Mouse (Mus musculus) yolk sac, embryonic 10.5 days (tissue): ENCODE results near the gene Ttyh3.

ENCODE experiments used
- DNase-seq: peaks from one replicate; pipeline ENCODE4 v3.0.0-alpha.2; 2017; ENCODE audit warnings: low spot score

Gene Ttyh3

GRCm38 (mm10) chr5:140652587-140652986 is 3.8 kb upstream of the Ttyh3 start:
- DNase-seq = no peak

DNA sequence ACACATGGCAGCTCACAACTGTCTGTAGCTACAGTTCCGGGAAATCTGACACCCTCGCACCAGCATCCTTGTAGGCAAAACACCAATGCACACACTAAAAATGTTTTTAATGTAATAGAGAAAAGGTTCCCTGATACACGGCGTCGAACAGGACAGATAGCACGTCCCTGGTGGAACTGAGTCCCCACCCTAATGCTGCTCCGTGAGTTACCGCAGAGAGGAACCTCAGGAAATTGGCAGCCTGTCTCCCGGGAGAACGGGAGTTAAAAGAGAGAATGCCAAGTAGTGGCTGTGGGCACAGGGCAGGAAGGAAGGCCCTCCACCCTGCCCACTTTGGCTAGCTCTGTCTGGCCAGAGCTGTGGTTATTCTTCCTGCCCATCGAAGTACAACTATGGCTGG is 2.4 kb upstream of the Ttyh3 start:
- DNase-seq = no peak

- no peak for DNase-seq
Observed at GRCm38 (mm10) chr5:140649881-140650414, 1.1 kb upstream of the Ttyh3 start.

GRCm38 (mm10) chr5:140649101-140649667 is 353 bp upstream of the Ttyh3 start:
- DNase-seq = peak; percentile 99

GRCm38 (mm10) chr5:140647821-140648518 is 861 bp downstream of the Ttyh3 start:
- peak; percentile 19 for DNase-seq

GRCm38 (mm10) chr5:140647031-140647760 is 1.6 kb downstream of the Ttyh3 start:
- no peak for DNase-seq

- no peak for DNase-seq
Observed at GRCm38 (mm10) chr5:140646171-140646570, 2.7 kb downstream of the Ttyh3 start.

- no peak for DNase-seq
Observed at GRCm38 (mm10) chr5:140645454-140645853, 3.4 kb downstream of the Ttyh3 start.

DNA sequence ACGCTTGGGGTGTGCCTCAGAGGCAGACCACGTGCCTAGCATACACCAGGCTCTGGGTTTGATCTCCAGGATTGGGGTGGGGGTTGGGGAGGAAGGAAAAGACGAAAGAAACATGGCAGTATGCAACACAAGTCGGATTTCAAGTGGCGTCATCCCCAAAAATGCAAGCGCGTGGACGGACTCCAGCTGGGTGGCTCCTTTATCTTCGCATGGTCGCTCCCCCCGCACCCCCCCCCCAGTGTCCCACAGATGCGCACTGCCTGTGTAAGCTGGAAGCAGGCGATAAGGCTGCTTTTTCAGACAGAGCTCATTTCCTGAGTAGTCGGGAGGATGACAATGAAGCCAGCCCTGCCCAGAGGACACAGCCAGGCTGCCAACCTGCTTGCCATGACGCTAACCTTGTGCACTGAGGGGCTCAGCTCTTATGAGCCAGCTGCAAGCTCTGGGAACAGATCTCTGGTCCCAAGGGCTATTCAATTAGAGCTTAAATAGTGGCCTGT is 4.1 kb downstream of the Ttyh3 start:
- peak; percentile 37 for DNase-seq

DNA sequence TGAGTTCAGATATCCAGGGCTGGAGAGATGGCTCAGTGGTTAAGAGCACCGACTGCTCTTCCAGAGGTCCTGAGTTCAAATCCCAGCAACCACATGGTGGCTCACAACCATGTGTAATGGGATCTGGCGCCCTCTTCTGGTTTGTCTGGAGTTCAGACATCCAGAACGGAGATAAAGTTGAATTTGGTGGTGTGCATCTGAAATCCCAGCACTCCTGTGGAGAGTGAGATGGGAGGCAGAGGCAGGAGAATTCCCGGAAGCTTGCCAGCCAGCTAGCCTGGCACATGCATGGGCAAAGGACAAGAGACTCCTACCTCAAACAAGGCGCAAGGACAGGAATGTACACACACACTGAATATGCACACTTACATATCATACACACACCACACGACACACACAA is 4.6 kb downstream of the Ttyh3 start:
- no peak for DNase-seq

DNA sequence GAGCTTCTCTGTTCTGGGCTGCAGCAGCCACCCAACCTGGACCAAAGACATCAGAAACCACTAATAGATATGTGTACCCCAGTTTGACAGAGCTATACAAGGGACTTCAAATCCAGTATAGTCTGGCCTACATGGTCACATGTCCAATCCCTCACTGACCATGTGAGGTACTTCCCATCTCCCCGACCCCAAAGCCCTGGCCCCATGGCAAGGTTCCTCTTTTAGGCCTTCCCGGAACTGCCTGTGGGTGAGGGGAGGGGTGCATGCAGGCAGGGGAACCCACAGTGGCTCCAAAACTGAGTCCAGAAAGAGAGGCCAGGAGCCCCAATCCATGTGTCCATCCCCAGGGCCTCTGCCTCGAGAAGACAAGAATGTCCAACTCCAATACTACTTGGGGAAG is 6.8 kb downstream of the Ttyh3 start:
- no peak for DNase-seq

GRCm38 (mm10) chr5:140641254-140641928 is 7.4 kb downstream of the Ttyh3 start:
- no peak for DNase-seq

- DNase-seq = no peak
Observed at GRCm38 (mm10) chr5:140640812-140641211, 8.0 kb downstream of the Ttyh3 start.

DNA sequence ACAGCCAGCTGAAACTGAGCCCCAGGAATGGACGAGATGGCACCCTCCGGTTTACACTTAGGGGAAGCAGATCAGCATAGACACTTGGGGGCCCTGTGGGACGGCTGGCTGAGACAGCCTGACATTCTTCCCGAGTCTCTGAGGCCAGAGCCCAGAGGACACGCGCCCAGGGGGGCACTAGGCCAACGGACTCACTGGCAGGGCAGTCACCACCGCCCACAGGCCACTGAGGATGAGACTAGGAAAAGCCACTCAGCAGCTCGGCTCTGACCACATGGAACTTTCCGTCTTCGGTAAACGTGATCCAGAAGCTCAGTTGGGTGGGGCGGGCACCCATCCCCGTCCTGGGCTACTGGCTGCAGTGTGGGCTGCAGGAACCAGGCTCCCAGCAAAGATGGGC is 9.0 kb downstream of the Ttyh3 start:
- no peak for DNase-seq

DNA sequence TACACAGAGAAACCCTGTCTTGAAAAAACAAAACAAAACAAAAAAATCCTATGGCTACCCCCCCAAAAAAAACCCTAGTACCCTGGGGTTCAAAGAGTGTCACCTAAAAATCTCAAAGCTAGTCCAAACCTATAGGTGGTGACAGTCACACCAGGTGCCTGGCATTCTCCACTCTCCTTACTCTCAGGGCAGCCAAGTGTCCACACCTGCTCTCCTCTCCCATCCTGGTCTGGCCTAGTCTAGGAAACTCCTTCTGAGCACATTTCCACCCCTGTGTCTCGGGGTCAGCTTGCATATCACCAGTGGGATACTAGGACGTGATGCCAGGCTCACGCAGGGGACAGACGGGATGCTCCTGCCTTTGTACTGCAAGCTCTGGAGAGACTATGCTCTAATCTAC is 9.5 kb downstream of the Ttyh3 start:
- DNase-seq = no peak

DNA sequence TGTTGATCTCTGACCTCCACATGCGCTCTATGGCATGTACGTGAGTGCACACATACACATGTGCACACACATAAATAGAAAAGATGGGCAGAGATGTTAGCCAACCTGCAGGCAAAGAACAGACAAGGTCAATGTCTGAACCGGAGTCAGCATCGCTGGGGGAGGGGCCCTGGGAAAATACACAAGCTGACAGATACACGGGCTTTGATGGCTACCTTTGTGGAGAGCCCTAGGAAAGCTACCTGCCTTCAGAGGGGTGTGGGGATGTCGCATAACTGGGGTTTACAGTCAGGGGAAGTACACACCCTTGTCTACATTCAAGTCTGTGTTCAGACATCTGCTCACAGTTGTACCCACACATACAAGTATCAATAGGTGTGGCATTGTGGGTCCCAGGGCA is 10.3 kb downstream of the Ttyh3 start:
- no peak for DNase-seq

DNA sequence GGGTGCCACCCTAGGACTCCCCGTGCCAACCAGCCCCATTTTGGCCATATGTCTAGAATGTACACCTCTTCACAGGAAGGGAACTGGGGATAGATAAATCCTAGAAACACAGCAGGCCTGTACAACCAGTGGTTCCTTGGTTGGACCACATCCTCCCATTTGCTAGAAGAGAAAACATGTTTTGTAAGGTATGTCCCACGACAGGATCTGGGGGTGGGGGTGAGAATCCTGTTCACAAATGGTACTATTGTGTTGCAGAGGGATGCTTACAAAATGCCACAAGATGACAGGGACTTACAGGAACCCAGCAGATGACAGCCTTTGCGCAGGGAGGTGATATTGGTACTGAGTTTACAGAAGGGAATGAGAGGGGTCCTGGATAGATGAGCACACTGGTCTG is 10.8 kb downstream of the Ttyh3 start:
- no peak for DNase-seq

DNA sequence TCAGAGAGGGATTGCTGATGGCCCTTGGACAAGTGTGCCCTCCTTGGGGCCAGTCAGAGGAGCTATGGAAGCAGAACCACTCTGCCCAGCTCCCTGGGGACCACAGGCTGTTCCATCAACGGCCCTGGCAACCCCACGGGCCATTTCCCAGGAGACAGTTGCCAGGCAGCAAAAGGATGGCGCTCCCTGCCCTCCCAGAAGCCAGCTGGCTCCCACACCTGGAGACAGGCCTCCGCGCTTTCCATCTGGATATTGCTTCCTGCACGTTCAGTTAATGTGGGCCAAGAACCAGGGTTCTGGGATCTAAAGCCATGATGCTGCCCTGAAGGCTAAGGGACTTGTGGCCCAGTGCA is 11.8 kb downstream of the Ttyh3 start:
- DNase-seq = no peak

DNA sequence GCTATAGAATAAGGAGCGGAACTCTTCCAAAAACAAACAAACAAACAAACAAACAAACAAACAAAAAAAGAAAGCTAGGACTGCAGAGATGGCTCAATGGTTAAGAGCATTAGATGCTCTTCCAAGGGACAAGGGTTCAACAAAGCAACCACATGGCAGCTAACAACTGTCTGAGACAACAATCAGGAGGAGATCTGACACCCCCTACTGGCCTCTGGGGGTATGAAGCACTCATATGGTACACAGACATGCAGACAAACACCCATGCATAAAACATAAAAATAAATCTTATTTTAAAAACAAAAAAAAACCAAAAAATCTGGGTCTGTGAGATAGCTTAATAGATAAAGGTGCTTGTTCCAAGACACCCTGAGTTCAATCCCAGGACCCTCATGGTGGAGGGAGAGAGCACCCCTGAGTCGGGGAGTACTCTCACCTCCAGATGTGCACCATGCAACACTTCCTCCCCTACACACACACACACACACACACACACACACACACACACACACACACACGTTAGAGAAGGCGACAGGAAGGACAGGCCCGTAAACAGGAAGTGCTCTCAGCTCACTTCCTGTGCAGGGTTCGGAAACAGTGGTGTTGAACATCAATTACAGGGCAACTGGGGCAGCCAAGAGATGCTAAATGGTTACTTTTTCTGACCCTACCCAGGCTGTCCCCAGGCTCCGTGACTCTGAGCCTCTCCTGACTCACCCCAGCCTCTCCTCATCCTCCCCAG is 12.3 kb downstream of the Ttyh3 start:
- DNase-seq = no peak

DNA sequence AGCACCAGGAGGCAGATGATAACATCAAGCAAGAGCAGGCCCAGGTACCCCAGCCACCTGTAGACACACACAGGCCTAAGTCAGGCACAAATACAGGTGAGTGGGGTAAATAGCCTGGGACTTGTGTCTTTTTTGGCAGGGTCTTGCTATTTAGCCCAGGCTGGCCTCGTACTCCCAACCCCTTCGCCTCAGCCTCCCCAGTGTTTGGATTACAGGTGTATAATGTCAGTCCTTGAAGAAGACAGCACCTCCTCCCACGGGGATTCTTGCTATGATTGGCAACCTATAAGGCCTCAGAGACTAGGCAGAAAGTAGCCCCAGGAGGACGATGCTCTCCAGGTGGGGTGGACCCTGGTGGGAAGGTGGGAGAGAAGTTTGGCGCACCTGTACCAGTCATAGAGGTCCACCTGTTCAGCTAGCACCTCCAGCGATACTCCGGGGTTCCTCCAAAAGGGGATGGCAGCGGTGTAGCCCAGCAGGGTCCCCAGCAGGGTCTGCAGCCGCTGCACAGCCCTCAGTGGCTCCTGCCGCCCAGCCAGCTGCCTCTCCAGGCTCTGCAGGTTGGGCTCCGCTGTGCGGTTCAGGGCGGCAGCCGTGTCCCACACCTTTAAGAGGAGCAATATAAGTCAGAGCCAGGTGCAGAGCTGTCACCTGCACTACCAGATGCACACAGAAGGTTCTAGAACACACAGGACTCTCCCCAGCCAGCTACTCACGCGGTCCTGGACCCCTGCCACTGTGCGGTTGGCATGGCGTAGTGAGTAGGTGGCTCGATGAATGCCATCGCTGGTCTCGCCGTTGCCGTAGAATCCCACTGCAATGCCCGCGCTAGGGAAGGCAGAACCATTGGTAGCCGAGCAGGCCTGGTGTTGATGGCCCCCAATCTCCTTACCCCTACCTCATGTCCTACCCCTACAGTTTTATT is 13.8 kb downstream of the Ttyh3 start:
- no peak for DNase-seq

DNA sequence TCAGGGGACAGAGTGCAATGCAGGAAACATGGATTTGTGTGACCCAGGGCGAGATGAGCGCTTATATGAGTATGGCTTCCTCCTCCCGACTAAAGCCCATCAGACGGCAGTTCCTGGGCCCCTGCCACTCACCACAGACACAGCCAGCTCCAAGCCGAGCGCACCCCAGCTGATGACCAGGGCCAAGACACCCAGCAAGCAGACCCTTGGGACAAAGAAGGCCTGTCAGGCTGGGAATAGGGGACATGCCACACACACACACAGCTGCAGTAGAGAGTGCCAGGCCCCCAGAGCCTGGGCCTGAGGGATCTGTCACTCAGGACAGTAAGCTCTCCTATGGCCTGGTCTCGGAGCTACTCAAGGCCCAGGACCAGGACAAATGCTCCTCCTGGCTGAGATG is 15.4 kb downstream of the Ttyh3 start:
- no peak for DNase-seq
